Mouse (Mus musculus): ENCODE measurements around the gene Ly86. TPM values are rescaled to one million over a fixed set of nuclear protein-coding genes. Genes with fewer than 3 reads are reported as not detected.

The Ly86 gene
- polyA plus RNA-seq, 1 experiment from 2014 or later, result 4.3 TPM

- Histone ChIP-seq H3K36me3 (ENCODE audit: control insufficient read depth, insufficient read depth) (no peaks in the 10 kb centered on the region), H3K4me2 (ENCODE audit: low read length) (no peak overlapping the region), H3K9me3 (ENCODE audit: control insufficient read depth, low read length) (no peaks in the 10 kb centered on the region), H3K4me1 (replicated peaks; ENCODE audit: control insufficient read depth, insufficient read depth, low read length) (no peaks in the 10 kb centered on the region), H3K4me3 (replicated peaks; ENCODE audit: low read length) (no peak overlapping the region), H3K27me3 (replicated peaks; ENCODE audit: control insufficient read depth, insufficient read depth, low read length) (no peaks in the 10 kb centered on the region), H3K27ac (ENCODE audit: low read length) (no peak overlapping the region), H3K9ac (replicated peaks; ENCODE audit: low read depth, low read length) (no peak overlapping the region)
- 100% methylated on average over 1 of the region's 1 CpGs for WGBS
- no peak for ATAC-seq
These were observed 70.7 kb downstream of the Ly86 start for GRCm38 (mm10) chr13:37415696-37416095.

- no peak overlapping the region for H3K27ac ChIP-seq (ENCODE audit: low read length)
- no peak overlapping the region for H3K4me3 ChIP-seq (replicated peaks; ENCODE audit: low read length)
- H3K4me1 ChIP-seq (replicated peaks; ENCODE audit: control insufficient read depth, insufficient read depth, low read length), result no peaks in the 10 kb centered on the region
- no peak overlapping the region for H3K4me2 ChIP-seq (ENCODE audit: low read length)
- H3K9ac ChIP-seq (replicated peaks; ENCODE audit: low read depth, low read length), result no peak overlapping the region
- no peaks in the 10 kb centered on the region for H3K27me3 ChIP-seq (replicated peaks; ENCODE audit: control insufficient read depth, insufficient read depth, low read length)
- no peaks in the 10 kb centered on the region for H3K9me3 ChIP-seq (ENCODE audit: control insufficient read depth, low read length)
- no peaks in the 10 kb centered on the region for H3K36me3 ChIP-seq (ENCODE audit: control insufficient read depth, insufficient read depth)
- no peak for ATAC-seq
- 95% methylated on average over 6 of the region's 6 CpGs for WGBS
These were observed 78.4 kb downstream of the Ly86 start for GRCm38 (mm10) chr13:37423416-37423815.

GRCm38 (mm10) chr13:37424904-37425303 is 79.9 kb downstream of the Ly86 start:
- ATAC-seq, result no peak
- no peaks in the 10 kb centered on the region for H3K9me3 ChIP-seq (ENCODE audit: control insufficient read depth, low read length)
- H3K4me2 ChIP-seq (ENCODE audit: low read length), result no peak overlapping the region
- no peak overlapping the region for H3K27ac ChIP-seq (ENCODE audit: low read length)
- no peak overlapping the region for H3K9ac ChIP-seq (replicated peaks; ENCODE audit: low read depth, low read length)
- no peaks in the 10 kb centered on the region for H3K36me3 ChIP-seq (ENCODE audit: control insufficient read depth, insufficient read depth)
- H3K4me1 ChIP-seq (replicated peaks; ENCODE audit: control insufficient read depth, insufficient read depth, low read length), result no peaks in the 10 kb centered on the region
- H3K27me3 ChIP-seq (replicated peaks; ENCODE audit: control insufficient read depth, insufficient read depth, low read length), result no peaks in the 10 kb centered on the region
- no peak overlapping the region for H3K4me3 ChIP-seq (replicated peaks; ENCODE audit: low read length)
- 93% methylated on average over 6 of the region's 6 CpGs for WGBS

DNA sequence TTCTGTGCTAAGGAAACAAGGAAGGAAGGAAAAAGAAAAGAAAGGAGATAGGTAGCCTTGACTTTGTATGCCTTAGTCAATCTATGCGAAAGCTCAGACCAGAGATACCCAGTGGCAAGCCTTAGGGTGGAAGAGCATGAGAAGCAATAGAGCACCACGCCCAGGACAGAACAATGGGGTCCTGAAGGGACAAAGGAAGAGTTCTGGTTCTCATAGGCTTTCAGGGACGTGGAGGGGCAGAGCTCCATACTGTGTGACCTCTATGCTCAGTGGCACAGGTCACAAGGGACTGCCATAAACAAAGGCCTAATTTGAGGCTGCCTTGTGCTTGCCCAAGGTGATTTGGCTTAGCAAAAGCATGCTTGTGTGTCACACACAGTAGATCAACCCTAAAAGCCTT is 80.4 kb downstream of the Ly86 start:
- Histone ChIP-seq H3K4me3 (replicated peaks; ENCODE audit: low read length) (no peak overlapping the region), H3K27me3 (replicated peaks; ENCODE audit: control insufficient read depth, insufficient read depth, low read length) (no peaks in the 10 kb centered on the region), H3K4me2 (ENCODE audit: low read length) (no peak overlapping the region), H3K4me1 (replicated peaks; ENCODE audit: control insufficient read depth, insufficient read depth, low read length) (no peaks in the 10 kb centered on the region), H3K9me3 (ENCODE audit: control insufficient read depth, low read length) (no peaks in the 10 kb centered on the region), H3K9ac (replicated peaks; ENCODE audit: low read depth, low read length) (no peak overlapping the region), H3K36me3 (ENCODE audit: control insufficient read depth, insufficient read depth) (no peaks in the 10 kb centered on the region), H3K27ac (ENCODE audit: low read length) (no peak overlapping the region)
- WGBS, result 67% methylated on average over 3 of the region's 3 CpGs
- no peak for ATAC-seq

- H3K36me3 ChIP-seq (ENCODE audit: control insufficient read depth, insufficient read depth), result no peaks in the 10 kb centered on the region
- WGBS, result 88% methylated on average over 12 of the region's 12 CpGs
- no peak for ATAC-seq
- H3K27ac ChIP-seq (ENCODE audit: low read length), result no peak overlapping the region
- H3K4me1 ChIP-seq (replicated peaks; ENCODE audit: control insufficient read depth, insufficient read depth, low read length), result no peaks in the 10 kb centered on the region
- H3K9ac ChIP-seq (replicated peaks; ENCODE audit: low read depth, low read length), result no peak overlapping the region
- no peaks in the 10 kb centered on the region for H3K9me3 ChIP-seq (ENCODE audit: control insufficient read depth, low read length)
- H3K27me3 ChIP-seq (replicated peaks; ENCODE audit: control insufficient read depth, insufficient read depth, low read length), result no peaks in the 10 kb centered on the region
- H3K4me2 ChIP-seq (ENCODE audit: low read length), result no peak overlapping the region
- H3K4me3 ChIP-seq (replicated peaks; ENCODE audit: low read length), result no peak overlapping the region
These were observed 81.7 kb downstream of the Ly86 start for GRCm38 (mm10) chr13:37426578-37427336.

DNA sequence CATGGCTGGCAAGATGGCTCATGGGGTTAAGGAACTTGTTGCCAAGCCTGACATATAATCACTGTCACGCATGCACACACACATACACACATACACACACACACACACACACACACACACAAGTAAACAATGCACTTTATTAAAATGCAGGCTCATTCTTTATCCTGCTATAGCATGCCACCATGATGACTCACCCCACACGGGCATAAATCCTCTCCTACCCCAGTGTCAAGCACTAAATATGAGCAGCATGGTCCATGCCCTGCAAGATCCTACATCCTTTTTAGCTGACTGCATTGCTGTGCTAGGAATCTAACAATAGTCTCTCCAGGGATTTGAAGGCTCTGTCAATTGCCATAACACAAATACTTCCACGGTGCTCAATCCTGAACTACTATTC is 83.5 kb downstream of the Ly86 start:
- Histone ChIP-seq H3K27me3 (replicated peaks; ENCODE audit: control insufficient read depth, insufficient read depth, low read length) (no peaks in the 10 kb centered on the region), H3K4me1 (replicated peaks; ENCODE audit: control insufficient read depth, insufficient read depth, low read length) (no peaks in the 10 kb centered on the region), H3K27ac (ENCODE audit: low read length) (no peak overlapping the region), H3K4me3 (replicated peaks; ENCODE audit: low read length) (no peak overlapping the region), H3K9me3 (ENCODE audit: control insufficient read depth, low read length) (no peaks in the 10 kb centered on the region), H3K4me2 (ENCODE audit: low read length) (no peak overlapping the region), H3K9ac (replicated peaks; ENCODE audit: low read depth, low read length) (no peak overlapping the region), H3K36me3 (ENCODE audit: control insufficient read depth, insufficient read depth) (no peaks in the 10 kb centered on the region)
- 77% methylated on average over 3 of the region's 3 CpGs for WGBS
- no peak for ATAC-seq

DNA sequence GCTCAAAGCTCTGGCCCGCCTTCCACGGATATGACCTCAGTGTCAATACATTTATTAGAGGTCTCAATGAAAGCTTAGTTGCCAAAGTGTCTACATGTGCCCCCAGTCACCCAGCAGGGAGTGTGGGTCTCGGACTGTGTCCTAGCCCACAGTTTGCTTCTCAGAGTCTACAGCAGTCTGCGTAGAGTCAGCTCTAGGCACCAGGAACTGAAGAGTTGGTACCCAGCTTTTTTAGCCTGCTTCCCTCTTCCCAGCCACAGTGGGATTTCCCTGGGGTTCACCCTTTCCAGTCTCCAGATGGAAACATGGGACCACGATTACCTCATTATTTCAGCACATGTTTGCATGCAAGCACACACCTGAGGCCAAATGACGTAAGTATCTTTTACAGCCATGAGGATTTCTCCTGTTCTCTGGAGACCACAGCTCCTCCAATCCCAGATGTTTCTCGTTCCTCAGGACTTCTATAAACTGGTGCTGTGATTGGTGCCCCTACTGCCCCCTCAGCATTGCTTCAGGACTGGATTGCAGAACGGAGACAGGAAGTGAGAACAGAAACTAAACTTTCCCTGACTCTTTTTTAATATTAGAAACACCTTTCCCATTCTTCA is 84.8 kb downstream of the Ly86 start:
- Histone ChIP-seq H3K9ac (replicated peaks; ENCODE audit: low read depth, low read length) (no peak overlapping the region), H3K27ac (ENCODE audit: low read length) (no peak overlapping the region), H3K27me3 (replicated peaks; ENCODE audit: control insufficient read depth, insufficient read depth, low read length) (0 out of 2 replicates have a peak, but pooled peaks cover under 1% of the 10 kb centered on the region), H3K9me3 (ENCODE audit: control insufficient read depth, low read length) (no peaks in the 10 kb centered on the region), H3K36me3 (ENCODE audit: control insufficient read depth, insufficient read depth) (no peaks in the 10 kb centered on the region), H3K4me2 (ENCODE audit: low read length) (no peak overlapping the region), H3K4me3 (replicated peaks; ENCODE audit: low read length) (no peak overlapping the region), H3K4me1 (replicated peaks; ENCODE audit: control insufficient read depth, insufficient read depth, low read length) (peaks cover 4% of the 10 kb centered on the region; the same call in 1 of the 2 replicates)
- WGBS, result 79% methylated on average over 8 of the region's 8 CpGs
- no peak for ATAC-seq

- Histone ChIP-seq H3K27ac (ENCODE audit: low read length) (no peak overlapping the region), H3K4me2 (ENCODE audit: low read length) (no peak overlapping the region), H3K9ac (replicated peaks; ENCODE audit: low read depth, low read length) (no peak overlapping the region), H3K27me3 (replicated peaks; ENCODE audit: control insufficient read depth, insufficient read depth, low read length) (peaks cover 13% of the 10 kb centered on the region), H3K9me3 (ENCODE audit: control insufficient read depth, low read length) (no peaks in the 10 kb centered on the region), H3K4me1 (replicated peaks; ENCODE audit: control insufficient read depth, insufficient read depth, low read length) (peaks cover 6% of the 10 kb centered on the region; the same call in 1 of the 2 replicates), H3K4me3 (replicated peaks; ENCODE audit: low read length) (no peak overlapping the region), H3K36me3 (ENCODE audit: control insufficient read depth, insufficient read depth) (no peaks in the 10 kb centered on the region)
- ATAC-seq, result no peak
- 80% methylated on average over 2 of the region's 2 CpGs for WGBS
These were observed 86.7 kb downstream of the Ly86 start for GRCm38 (mm10) chr13:37431707-37432106.

DNA sequence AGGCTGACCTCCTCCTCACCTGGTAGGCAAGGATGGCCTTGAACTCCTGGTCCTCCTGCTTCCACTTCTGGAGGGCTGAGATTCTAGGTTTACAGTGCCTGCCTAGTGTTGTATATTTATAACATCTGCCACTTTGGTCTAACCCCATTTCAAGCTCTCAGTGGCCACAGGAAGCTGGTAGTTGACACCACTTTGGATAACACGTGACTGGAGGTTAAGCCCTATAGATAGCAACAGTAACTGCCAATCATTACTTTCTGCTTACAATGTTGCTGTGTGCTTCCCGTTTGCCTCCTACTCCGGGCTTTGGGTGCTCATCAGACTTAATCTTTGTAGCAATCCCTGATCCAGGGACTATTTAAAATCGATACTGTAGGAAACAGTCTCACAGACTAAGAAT is 87.6 kb downstream of the Ly86 start:
- H3K36me3 ChIP-seq (ENCODE audit: control insufficient read depth, insufficient read depth), result no peaks in the 10 kb centered on the region
- H3K27me3 ChIP-seq (replicated peaks; ENCODE audit: control insufficient read depth, insufficient read depth, low read length), result peaks cover 18% of the 10 kb centered on the region
- ATAC-seq, result no peak
- no peaks in the 10 kb centered on the region for H3K9me3 ChIP-seq (ENCODE audit: control insufficient read depth, low read length)
- no peak overlapping the region for H3K4me3 ChIP-seq (replicated peaks; ENCODE audit: low read length)
- H3K4me1 ChIP-seq (replicated peaks; ENCODE audit: control insufficient read depth, insufficient read depth, low read length), result peaks cover 6% of the 10 kb centered on the region; the same call in 1 of the 2 replicates
- 48% methylated on average over 4 of the region's 4 CpGs for WGBS
- H3K4me2 ChIP-seq (ENCODE audit: low read length), result no peak overlapping the region
- H3K9ac ChIP-seq (replicated peaks; ENCODE audit: low read depth, low read length), result no peak overlapping the region
- H3K27ac ChIP-seq (ENCODE audit: low read length), result no peak overlapping the region

All from forebrain, embryonic 16.5 days (tissue).